Mouse (Mus musculus) left cerebral cortex, adult 9 months (tissue): Measurements from ENCODE around the gene Rab3gap1.

Experiments
- DNase-seq, 2 experiments: peaks; one replicate each; pipeline ENCODE4 v3.0.0; 2022; ENCODE audit warnings: low spot score in 2 of 2

Gene Rab3gap1

DNA sequence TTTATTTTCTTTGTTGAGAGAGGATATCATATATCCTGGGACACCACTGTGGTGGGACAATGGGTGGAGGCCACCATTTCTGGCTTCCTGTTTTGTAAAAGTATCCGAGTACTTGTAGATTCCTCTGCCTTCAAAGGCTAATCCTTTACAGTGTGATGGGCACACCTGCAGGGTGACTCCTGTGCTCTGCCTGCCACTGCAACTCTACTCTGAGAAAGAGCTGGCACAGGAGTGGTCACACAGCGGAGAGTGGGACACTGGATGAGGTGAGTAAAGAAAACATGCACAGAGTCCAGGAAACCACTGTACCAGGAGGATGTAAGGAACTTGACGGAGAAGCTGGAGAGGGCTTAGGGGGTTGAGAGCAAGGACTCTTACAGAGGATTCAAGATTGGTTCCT is 113.7 kb downstream of the Rab3gap1 start:
- no peak for DNase-seq

DNA sequence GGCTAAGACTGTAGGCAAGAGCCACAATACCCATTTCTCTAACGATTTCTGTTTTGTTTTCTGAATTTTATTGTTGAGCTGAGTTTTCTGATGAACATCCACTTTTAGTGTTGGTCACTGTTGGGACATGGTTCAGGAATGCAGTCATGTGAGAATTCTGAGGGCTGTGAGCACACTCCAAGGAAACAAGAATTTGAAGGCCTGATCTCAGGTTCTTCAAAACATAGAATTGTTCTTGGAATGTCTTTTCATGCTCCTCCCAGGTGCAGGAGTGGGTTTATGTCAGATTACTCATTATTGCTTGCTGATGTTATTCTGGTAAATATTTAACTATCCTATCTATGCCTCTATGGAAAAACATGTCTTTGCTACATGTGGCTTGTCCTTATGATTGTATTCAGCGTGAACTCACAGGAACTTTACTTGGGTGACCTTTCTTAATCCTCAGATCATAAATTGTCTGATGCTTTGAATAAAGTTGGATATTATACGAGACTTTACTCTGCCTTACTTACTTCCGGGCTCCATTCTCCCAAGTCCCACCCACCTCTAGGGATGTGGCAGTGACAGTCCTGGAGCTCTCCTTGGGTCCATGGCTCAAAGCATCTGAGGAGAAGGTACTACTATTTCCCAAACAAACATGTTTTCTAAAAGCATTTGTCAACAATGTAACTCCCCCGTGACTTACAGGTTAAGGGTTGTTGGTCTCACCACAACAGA is 114.9 kb downstream of the Rab3gap1 start:
- DNase-seq, result no peak

DNA sequence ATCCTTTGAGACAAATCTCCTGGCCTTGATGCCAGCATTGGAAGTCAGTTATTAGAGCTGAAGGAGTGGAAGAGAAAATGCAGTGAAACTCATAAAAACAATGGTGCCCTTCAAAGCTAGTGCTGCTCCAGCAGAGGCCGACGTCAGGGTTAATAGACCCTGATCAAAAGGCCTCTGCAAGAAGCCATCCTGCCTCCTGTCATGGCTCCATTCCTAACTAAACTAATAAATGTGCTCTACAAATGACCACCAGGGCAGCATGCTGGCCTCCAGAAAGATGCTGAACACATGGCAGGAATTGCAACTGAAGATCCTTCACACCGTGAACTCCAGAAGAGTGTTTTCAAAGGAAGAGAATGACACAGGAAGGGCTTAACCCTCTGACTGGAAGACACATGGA is 116.8 kb downstream of the Rab3gap1 start:
- DNase-seq, result no peak

DNA sequence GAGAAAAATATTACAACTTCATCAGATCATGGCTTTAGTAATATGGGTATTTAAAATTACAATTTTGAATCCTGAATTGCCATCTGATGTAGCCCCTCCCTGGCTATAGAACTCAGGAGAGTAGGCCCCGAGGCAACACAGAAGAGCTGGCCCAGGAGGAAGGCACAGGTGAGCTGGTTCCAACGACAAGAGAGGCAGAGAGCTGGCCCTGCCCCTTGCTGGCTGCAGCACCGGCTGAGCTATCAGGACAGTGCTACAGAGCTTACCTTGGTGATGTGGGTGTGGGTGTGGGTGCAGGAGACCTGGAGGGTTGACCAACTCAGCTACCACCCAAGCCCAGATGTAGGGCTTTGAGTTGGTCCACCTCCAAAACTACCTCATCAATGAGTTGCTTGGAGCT is 119.7 kb downstream of the Rab3gap1 start:
- DNase-seq, result no peak

DNA sequence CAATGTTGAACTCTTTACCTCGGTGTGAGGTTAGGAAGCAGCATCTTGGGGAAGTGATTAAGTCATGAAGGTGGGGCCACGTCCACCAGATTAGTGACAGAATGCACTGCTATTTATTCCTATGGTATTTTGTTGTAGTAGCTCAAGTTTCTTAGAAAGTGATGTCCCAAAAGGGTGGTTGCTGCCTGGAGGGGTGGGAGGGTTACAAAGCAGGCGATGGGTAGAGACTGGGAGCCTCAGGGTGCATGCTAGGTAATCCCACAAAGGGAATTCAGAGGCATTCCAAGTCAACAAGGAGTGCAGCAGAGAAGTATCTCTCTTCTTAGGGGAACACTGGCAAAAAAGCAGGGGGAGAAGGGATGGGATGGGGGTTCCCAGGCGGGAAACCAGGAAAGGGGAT is 120.8 kb downstream of the Rab3gap1 start:
- no peak for DNase-seq

DNA sequence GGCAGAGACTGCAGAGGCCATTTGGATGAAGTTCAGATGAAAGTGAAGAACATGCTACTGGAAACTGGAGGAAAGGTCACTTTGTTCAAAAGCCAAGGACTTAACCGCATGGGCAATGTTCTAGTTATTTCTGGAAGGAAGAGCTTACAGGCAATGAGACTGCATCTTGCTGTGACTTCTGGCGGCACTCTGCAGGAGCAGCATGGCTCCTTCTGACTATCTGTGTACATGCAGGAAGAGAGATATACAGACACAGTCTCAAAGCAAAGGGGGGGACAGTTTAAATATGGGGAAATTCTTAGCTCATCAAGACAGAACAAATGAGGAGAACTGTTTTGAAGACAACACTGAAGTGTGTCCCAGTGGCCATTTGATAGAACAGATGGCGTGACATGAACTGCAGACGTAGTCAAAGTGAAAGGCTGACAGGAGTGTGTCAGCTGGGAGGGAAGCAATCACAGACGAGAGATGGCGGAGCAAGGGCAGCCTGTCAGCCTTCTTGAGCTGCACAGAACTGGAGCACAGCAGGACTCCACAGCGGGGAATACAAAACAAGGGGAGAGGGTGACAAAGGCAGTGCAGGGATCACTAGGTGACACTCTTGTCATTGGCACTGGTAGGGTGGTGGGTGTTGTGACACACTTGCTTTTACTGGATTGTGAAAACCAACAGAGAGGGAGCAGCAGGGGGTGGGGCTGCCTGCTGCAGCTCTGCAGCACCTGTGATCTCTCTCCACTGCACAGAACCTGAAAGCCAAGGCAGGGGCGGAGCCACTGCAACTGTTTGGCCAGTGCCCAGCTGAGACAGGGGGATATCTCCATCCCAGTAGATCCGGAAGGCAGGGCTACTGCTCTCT is 121.5 kb downstream of the Rab3gap1 start:
- peak in 1 of 2 experiments; percentile 42 for DNase-seq
